Mouse (Mus musculus): ENCODE measurements around the gene Aldh16a1. TPM values are rescaled to one million over a fixed set of nuclear protein-coding genes. Genes with fewer than 3 reads are reported as not detected.
"Not testable (repeated sequence)": the region's sequence is repeated elsewhere in the genome, so short reads cannot be mapped to it uniquely, and the experiment has no call there.

Aldh16a1 gene
- total RNA-seq, 2 experiments from 2014 or later, result 25.8 to 57.5 TPM

DNA sequence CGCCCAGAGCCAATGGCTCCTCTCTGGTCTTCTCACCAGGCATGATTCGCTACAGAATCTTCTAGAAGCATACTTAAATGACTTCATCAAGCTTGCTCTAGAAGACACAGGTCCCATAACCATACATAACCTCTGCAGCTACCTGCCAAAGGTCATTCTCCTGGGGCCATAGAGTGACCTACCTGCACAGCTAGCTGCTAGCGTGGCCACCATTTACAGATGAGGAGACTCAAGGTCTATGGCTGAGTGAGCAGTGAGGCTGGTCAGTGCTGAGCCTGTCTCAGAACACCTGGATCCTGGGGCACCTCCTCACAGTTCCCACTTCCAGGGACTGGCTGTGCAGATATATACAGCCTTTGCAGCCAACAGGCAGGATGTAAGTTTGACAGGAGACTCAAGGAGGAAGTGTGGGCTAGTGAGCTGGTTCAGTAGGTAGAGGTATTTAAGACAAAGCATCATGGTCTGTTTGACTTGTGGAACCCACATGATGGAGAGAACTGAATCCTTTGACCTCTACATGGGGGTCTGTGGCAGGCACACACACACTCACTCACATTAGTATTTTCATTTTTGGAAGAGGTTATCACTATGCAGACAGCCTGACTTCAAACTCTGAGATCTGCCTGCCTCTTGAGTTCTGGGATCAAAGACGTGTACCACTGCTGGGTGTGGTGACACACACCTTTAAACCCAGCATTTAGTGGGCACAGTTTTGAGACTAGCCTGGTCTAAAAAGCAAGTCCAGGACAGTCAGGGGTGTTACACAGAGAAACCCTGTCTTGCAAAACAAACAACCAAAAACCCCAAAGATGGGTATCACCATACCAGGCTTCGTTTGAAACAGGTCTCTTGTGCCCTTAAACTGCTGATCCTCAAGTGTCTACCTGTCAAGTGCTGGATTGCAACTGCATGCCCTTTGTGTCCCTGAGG, 34.3 kb downstream of the Aldh16a1 start:
- ATAC-seq (replicated peaks; ENCODE audit: poor library complexity), result no peak

DNA sequence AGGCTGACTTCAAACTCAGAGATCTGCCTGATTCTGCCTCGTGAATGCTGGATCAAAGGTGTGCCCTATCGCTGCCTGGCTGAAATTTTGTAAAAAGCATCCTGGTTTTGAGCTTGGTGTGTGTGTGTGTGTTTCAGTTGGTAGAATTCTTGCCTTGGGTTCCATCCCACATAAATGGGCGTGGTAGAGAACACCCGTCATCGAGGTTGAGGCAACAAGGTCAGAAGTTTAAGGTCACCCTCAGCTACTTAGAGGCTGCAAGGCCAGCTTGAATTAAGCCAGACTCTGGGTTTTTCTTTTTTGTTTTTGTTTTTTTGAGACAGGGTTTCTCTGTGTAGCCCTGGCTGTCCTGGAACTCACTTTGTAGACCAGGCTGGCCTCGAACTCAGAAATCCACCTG, 36.0 kb downstream of the Aldh16a1 start:
- no peak for ATAC-seq (replicated peaks; ENCODE audit: poor library complexity)

DNA sequence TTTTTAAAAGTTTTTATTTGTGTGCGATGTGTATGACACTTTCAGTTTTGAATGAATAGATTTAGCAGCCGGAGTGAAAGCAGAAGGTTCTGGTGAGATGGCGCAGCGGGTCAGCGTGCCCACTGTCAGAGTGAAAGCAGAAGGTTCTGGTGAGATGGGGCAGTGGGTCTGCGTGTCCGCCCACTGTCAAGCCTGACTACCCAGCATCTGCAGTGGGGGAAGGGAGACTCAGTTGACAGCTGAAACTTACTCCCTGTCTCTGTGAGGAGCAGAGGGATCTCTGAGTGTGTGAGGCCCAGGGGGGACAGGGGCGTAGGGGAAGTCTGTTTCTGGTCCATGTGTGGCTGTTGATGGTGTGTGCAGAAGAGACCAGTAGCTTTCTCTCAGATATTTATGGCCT, 36.8 kb downstream of the Aldh16a1 start:
- no peak for ATAC-seq (replicated peaks; ENCODE audit: poor library complexity)

DNA sequence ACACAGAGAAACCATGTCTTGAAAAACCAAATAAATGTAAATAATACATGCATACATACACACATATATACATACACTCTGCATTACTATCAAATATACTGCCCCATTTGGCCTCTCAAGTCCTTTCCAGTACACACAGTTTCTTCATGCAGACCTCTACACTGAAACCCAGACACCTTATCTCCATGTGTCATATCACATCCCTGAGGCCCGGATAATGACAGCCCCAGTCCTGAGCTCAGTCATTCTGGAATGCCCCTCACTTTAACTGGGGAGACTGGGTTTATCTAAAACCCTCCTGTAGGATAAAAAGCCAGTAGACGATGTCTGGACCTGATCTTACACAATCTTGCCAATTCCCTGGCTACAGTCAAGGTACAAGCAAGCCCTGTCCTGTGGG, 40.9 kb downstream of the Aldh16a1 start:
- no peak for ATAC-seq (replicated peaks; ENCODE audit: poor library complexity)

DNA sequence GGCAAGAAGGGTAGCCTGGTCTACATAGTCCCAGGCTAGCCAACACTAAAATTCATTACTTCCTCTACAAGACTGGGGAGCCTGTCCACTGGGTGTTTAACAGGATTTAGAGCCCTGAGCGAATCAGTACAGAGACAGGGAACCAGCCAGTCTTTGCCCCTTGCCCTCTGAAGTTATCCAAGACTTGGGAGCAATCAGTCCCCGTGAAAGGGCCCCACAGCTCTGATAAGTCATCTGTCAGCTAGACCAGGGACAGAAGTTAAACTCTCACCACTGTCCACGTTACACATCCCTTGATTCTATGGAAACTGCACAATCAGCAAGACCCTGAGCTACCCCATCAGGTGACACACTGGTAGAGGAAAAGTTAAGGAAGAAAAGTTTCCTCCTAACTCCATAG, 41.9 kb downstream of the Aldh16a1 start:
- no peak for ATAC-seq (replicated peaks; ENCODE audit: poor library complexity)

DNA sequence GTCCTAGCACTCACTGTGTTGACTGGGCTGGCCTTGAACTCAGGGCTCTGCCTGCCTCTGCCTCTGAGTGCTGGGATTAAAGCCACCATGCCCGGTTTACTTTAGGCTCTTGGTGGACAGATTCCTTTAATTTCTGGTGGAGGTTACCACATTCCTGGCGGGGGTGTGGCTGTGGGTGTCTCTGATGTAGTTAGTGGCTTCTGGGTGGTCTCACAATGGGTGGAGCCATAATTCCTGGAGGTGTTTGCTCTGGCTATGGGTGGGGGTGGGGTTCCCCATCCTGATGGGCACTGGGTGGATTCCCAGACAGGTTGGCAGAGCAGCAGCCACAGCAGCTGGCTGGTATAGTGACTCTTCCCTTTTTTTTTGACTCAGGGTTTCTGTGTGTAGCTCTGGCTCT, 42.4 kb downstream of the Aldh16a1 start:
- no peak for ATAC-seq (replicated peaks; ENCODE audit: poor library complexity)

DNA sequence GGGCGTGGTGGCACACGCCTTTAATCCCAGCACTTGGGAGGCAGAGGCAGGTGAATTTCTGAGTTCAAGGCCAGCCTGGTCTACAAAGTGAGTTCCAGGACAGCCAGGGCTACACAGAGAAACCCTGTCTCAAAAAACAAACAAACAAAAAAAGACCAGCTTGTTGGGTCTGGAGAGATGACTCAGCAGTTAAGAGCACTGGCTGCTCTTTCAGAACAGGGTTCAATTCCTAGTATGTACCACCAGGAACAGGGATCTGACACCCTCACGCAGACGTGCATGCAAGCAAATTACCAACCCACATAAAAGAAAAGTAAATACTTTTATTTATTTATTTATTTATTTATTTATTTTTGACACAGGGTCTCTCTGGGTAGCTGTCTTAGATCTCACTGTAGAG, 44.3 kb downstream of the Aldh16a1 start:
- not testable (repeated sequence) for ATAC-seq (replicated peaks; ENCODE audit: poor library complexity)

DNA sequence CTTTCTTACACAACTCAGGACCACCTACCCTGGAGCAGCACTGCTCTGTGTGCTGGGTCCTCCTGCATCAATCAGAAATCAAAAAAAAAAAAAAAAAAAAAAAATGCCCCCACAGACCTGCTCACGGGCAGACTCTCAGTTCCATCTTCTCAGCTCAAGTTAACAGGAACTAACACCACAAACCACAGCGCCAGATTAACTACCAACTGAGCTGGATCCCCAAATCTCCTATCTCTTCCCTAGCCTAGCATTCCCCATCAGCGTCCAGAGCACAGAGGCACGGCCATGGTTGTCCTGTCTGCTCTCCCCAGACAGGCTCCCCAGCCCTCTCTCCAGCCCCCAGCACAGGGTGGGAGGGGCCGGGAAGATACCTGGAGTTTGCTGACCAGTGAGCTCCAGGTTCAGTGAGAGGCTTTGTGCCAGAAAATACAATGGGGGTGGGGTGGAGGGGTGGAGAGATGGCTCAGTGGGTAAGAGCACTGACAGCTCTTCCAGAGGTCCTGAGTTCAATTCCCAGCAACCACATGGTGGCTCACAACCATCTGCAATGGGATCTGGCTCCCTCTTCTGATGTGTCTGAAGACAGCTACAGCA, 47.2 kb downstream of the Aldh16a1 start:
- peak; percentile 35 for ATAC-seq (replicated peaks; ENCODE audit: poor library complexity)

DNA sequence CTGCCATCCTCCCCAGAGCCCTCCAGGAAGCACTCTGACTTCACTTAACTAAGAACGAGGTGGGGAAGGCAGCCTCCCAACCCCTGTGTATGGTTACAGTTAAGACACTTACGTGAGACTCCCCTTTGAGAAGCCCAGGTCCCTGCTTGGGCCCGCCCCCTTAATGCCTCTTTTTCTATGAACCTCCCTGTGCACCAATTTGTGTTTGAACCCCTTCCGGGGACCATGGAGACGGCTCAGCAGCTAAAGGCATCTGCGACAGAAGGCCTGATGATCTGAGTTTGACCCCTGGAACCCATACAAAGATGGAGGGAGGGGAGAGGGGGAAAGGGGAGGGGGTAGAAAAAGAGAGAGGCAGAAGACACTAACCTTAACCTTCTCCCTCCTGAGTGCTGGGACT, 47.9 kb downstream of the Aldh16a1 start:
- ATAC-seq (replicated peaks; ENCODE audit: poor library complexity), result no peak

DNA sequence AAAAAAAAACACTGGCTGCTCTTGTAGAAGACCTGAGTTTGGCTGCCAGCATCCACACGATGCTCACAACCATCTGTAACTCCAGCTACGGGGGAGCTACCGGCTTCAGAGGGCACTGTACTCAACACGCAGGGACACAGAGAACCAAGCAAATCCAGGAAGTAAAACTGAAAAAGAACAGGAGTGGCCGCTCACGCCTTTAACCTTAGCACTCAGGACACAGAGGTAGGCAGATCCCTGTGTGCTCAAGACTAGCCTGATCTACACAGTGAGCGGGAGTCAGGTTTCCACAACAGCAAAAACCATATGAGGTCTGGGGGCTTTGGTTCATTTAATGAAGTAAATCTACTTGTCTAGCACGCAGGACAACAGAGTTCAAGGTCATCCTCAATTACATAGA, 48.9 kb downstream of the Aldh16a1 start:
- no peak for ATAC-seq (replicated peaks; ENCODE audit: poor library complexity)

DNA sequence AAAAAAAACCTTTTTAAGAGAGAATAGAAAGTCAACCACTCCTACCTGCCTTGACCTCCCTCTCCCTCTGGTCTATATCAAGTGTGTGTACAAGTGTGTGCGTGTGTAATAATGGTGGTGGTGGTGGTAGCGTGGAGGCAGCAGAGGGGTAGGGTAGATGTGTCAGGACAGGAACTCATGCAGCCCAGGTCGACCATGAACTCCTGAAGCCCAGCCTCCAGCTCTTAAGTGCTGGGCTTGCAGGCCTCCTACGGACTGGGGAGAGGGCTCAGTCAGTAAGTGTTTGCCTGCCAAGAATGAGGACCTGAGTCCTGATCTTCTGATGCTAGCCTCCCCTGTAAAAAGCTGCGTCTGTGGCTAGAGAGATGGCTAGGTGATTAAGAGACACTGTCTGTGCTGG, 49.4 kb downstream of the Aldh16a1 start:
- no peak for ATAC-seq (replicated peaks; ENCODE audit: poor library complexity)

DNA sequence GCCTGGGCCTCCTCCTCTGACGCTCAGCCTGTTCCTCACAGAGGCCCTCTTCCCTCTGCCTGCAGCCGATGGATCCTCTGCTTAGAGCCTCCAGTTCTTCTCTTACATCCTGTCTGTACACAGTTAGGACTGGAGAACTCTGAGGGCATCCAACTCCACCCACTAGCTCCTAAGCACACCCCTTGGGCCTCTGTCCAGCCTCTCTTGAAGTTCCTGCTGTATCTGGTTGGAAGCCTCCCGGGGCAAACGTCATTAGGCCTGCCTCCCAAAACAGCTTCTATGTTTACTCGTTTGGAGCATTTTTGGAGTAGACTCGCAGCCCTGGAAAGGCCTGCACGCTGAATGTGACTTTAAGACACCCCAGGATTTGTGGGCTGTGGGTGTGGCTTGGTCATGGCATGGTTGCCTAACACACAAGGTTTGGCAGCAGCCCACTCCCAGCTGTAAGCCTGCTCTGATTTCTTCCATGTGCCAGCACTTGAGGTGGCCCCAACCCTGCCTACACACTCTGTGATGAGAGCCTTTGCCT, 50.7 kb downstream of the Aldh16a1 start, which contains the start of gene Fcgrt:
Fcgrt (minus strand) TSS at position 200 of the 529 bp plus-strand sequence.
- peak; percentile 92 for ATAC-seq (replicated peaks; ENCODE audit: poor library complexity)

DNA sequence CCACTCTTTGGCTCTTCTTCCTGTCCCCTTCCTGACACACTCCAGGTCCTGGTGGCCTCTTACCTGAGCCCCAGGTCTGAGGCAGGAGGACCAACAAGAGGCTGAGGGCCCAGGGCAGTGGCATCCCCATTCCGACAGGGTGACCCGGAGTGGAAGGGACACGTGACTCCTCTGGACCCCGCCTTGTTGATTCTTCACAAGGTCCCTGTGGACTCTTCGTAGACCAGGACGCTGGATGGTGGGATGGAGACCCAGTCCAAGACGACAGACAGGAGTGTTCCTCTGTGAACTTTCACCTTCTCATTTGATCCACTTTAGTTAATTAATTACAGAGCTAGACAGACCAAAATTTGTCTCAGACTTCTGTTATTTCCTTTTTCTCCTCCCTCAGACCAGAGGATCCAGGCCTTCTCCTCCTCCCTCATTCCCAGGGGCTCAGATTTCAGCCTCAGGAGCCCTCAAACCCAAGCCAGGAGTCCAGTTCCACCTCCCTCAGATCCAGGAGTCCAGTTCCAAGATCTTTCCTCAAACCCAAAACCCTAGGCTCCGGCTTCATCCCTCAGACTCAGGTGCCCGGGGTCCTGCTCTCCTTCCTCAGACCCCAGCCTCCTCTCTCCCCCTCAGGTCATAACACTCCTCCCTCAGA, 51.3 kb downstream of the Aldh16a1 start:
- no peak for ATAC-seq (replicated peaks; ENCODE audit: poor library complexity)

DNA sequence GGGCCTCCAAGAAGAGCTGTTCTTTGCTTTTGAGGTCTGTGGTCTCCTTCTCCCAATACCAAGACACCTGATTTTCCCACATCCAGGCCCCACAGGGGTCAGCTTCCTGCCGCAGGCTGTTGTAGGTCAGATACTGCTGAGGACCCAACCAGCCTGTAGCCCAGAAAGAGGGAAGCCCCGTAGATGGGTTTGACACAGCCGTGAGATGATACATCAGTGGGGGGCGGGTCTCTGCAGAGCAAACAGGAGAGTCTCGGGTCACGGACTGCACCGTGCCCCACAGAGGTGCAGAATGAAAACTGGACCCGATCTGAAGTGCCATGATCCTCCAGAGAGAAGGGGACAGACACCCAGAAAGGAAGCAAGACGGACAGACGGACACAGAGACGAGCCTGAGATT, 51.9 kb downstream of the Aldh16a1 start:
- ATAC-seq (replicated peaks; ENCODE audit: poor library complexity), result no peak

DNA sequence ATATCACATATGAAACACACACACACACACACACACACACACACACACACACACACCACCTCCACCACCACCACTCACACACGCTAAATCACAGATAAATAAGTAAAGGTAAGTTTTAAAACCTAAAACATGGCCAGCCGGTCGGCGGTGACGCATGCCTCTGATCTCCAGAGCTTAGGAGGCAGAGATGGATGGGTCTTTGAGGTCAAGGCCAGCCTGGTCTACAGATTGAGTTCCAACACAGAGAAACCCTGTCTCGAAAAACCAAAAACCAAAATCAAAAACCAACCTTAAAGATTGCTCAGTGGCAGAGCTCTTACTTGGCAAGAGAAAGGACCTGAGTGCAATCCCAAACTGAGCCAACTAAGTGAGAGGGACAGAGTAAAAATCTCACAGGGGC, 54.3 kb downstream of the Aldh16a1 start:
- no peak for ATAC-seq (replicated peaks; ENCODE audit: poor library complexity)

DNA sequence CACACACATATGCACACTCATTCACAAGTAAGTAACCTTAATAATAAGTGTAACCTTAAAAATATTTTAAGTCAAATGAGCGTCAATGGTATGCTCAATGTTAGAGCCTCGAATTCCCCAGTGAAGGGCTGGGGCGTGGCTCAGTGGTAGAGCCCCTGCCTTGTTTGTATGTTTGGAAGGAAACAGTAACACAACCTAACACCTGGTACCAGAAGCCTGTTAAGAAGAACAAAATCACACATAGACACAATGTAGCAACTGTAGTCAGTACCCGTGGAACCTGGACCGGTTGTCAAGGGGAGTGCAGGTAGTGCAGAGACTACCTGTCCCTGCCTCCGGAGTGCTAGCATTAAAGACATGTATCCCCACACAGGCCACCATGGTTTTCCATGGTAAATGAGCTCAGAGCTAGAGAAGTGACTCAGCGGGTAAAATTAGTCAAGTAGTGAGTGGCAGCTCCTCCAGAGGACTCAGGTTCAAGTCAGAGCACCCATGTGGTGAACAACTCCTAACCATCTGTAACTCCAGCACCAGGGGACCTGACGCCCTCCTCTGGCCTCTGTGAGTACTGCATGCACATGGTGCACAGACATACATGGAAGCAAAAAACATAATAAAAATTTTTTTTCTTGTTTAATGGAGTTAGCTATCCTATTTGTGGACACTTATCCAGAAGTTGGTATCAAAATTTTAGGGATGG, 55.7 kb downstream of the Aldh16a1 start:
- ATAC-seq (replicated peaks; ENCODE audit: poor library complexity), result peak; percentile 51; the same call in 1 of the 2 replicates

DNA sequence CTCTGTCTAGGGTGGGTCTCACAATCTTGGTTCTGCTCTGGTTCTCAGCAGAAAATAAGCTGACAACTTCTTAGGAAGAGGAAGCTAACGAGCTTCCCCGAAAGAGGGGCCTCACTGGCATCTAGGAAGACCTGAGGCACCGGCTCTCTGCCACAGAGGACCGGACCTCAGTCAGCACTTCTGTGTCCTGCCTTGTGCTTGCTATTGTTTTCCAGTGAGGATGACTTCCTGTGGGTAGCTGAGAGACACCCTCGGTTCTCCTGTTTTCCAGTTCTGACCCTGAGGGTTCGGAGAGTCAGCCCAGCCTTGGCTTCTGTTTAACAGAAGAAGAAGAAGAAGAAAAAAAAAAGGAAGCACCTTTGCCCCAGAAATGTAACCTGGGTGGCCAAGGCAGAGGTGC, 56.9 kb downstream of the Aldh16a1 start:
- no peak for ATAC-seq (replicated peaks; ENCODE audit: poor library complexity)

DNA sequence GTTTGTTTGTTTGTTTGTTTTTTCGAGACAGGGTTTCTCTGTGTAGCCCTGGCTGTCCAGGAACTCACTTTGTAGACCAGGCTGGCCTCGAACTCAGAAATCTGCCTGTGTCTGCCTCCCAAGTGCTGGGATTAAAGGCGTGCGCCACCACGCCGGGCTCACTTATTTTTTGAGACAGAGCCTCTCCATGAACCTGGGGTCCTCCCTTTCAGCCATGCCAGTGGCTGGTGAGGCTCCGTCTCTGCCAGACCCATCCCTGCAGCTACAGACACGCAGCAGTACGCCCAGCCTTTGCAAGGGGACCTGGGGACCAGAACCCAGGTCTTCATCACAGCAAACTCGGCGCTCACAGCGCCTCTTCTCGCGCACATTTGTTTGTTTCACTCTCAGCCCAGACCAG, 58.4 kb downstream of the Aldh16a1 start:
- ATAC-seq (replicated peaks; ENCODE audit: poor library complexity), result not testable (repeated sequence)

DNA sequence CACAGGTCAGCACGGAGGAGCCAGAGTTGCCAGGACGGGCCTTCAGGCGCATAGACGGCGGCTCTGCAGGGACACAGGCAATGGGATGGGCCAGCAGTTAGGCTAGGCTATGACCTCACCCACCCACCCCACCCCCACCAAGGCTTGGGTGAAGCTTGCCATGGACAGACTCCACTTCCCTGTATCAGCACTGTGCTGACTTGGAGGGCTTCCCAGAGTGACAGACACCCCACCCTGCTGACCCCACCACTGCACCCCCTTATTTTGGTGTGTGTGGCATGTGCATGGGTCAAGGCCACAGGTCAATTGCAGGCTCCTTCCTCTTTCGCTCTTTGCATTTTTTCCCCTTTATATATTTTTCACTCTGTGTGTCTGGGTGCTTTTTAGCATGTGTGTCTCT, 59.0 kb downstream of the Aldh16a1 start:
- no peak for ATAC-seq (replicated peaks; ENCODE audit: poor library complexity)

DNA sequence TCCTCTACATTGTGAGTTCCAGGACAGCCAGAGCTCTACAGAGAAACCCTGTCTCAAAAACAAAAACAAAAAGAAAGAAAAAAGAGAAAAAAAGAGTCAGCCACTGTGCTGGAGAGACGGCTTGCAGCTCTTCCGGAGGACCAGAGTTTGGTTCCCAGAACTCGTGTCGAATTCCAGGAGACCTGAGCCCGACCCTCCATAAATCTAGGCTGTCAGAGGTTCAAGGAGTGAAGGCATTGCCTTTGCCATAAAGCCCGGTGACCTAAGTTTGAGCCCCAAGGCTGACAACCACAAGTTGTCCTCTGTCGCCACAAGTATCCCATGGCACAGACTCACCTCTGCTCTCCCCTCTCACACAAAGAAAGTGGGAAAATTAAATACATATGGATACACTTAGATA, 60.3 kb downstream of the Aldh16a1 start:
- no peak for ATAC-seq (replicated peaks; ENCODE audit: poor library complexity)

DNA sequence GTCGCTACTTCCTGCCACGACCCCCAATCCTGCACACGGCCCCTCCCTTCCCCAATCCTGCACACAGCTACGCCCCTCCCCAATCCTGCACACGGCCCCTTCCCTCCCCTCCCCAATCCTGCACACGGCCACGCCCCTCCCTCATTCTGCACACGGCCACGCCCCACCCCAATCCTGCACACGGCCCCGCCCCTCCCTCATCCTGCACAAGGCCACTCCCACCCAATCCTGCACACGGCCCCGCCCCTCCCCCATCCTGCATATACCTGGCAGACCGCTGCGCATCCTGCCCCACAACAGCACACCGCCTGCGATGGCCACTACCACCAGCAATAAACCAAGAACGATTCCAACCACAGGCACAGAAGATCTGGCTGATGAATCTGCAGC, 60.9 kb downstream of the Aldh16a1 start:
- no peak for ATAC-seq (replicated peaks; ENCODE audit: poor library complexity)
